Mouse (Mus musculus) regulatory T cell (primary cell): ENCODE data around the gene Tenm4.

Experiments used
- in situ Hi-C: fragments of 300-600 bp; cut with MboI, MseI; formaldehyde crosslinking; loops from one replicate; pipeline ENCODE4 v1.15.1; 2025; ENCODE audit warnings: high pct_unique_total_duplicates

Gene Tenm4

GRCm38 (mm10) chr7:96340826-96341225 lies 169.8 kb downstream of the Tenm4 start:
- in situ Hi-C loops: no loop called here

- in situ Hi-C loops: no loop called here
Measured at GRCm38 (mm10) chr7:96341479-96341878, 170.4 kb downstream of the Tenm4 start.

- in situ Hi-C loops: no loop called here
Measured at GRCm38 (mm10) chr7:96342996-96343395, 171.9 kb downstream of the Tenm4 start.

- in situ Hi-C loops: no loop called here
Measured at GRCm38 (mm10) chr7:96343667-96344066, 172.6 kb downstream of the Tenm4 start.

- in situ Hi-C loops: no loop called here
Measured at GRCm38 (mm10) chr7:96352671-96353070, 181.6 kb downstream of the Tenm4 start.

- in situ Hi-C loops: no loop called here
Measured at GRCm38 (mm10) chr7:96356285-96356811, 185.3 kb downstream of the Tenm4 start.

GRCm38 (mm10) chr7:96357550-96357949 lies 186.5 kb downstream of the Tenm4 start:
- in situ Hi-C loops: no loop called here

GRCm38 (mm10) chr7:96363311-96363710 lies 192.3 kb downstream of the Tenm4 start:
- in situ Hi-C loops: no loop called here

- in situ Hi-C loops: no loop called here
Measured at GRCm38 (mm10) chr7:96369947-96370346, 198.9 kb downstream of the Tenm4 start.

GRCm38 (mm10) chr7:96374004-96374663 lies 203.1 kb downstream of the Tenm4 start:
- in situ Hi-C loops: no loop called here

- in situ Hi-C loops: no loop called here
Measured at GRCm38 (mm10) chr7:96375507-96375906, 204.5 kb downstream of the Tenm4 start.

- in situ Hi-C loops: loop anchor here (5.0 kb wide), 1 partner anchor 83 kb away; no protein-coding TSS in a partner anchor
Measured at GRCm38 (mm10) chr7:96383686-96384528, 212.9 kb downstream of the Tenm4 start.

GRCm38 (mm10) chr7:96384726-96385500 lies 213.9 kb downstream of the Tenm4 start:
- in situ Hi-C loops: loop anchor here (5.0 kb wide), 1 partner anchor 82 kb away; no protein-coding TSS in a partner anchor

- in situ Hi-C loops: no loop called here
Measured at GRCm38 (mm10) chr7:96385850-96386249, 214.8 kb downstream of the Tenm4 start.

- in situ Hi-C loops: no loop called here
Measured at GRCm38 (mm10) chr7:96390034-96390670, 219.1 kb downstream of the Tenm4 start.

GRCm38 (mm10) chr7:96390894-96391293 lies 219.8 kb downstream of the Tenm4 start:
- in situ Hi-C loops: no loop called here

- in situ Hi-C loops: no loop called here
Measured at GRCm38 (mm10) chr7:96391797-96392472, 220.9 kb downstream of the Tenm4 start.

- in situ Hi-C loops: no loop called here
Measured at GRCm38 (mm10) chr7:96392600-96392999, 221.6 kb downstream of the Tenm4 start.

GRCm38 (mm10) chr7:96397940-96398339 lies 226.9 kb downstream of the Tenm4 start:
- in situ Hi-C loops: no loop called here

- in situ Hi-C loops: no loop called here
Measured at GRCm38 (mm10) chr7:96400411-96400810, 229.4 kb downstream of the Tenm4 start.
